Mouse (Mus musculus): Measurements from ENCODE around the gene Josd2. TPM values are rescaled to one million over a fixed set of nuclear protein-coding genes. Genes with fewer than 3 reads are reported as not detected.

The Josd2 gene
- total and polyA plus RNA-seq, 3 experiments, result 22.1 to 162 (median 55.0) TPM

DNA sequence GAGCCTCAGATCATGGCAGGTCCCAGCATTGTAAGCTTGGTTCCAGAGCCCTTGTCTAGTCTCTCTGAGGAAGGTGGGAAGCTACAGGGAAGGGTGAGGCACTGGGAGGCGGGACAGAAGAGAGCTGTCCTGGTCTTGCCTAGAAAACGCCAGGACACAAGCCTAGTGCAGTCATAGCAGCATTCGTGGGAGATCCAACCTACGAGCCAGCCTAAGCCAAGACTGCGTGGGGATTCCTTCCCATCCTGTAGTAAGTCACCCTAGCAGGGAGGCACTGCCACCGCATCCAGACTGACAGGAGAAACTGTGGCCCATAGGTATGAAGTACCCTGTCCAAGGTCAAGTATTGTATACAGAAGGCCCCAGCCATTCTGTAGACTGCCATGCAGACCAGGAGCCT is 35.2 kb upstream of the Josd2 start:
- Histone ChIP-seq H3K9me3 (replicated peaks) (no peaks in the 10 kb centered on the region), H3K27me3 (ENCODE audit: insufficient read depth, low read length) (peaks cover 34% of the 10 kb centered on the region), H3K36me3 (replicated peaks) (no peaks in the 10 kb centered on the region), H3K4me1 (ENCODE audit: insufficient read depth, low read depth, low read length) (peaks cover 6% of the 10 kb centered on the region), H3K4me3 (ENCODE audit: low read depth, low read length) (no peak overlapping the region)
- TF ChIP-seq POLR2AphosphoS5 (IDR thresholded peaks at IDR 0.05; ENCODE audit: insufficient replicate concordance, low read depth, low read length) (no peak), CTCF (IDR thresholded peaks at IDR 0.05; ENCODE audit: low read depth, low read length) (no peak), GATA2 (IDR thresholded peaks at IDR 0.05; ENCODE audit: borderline replicate concordance, low read depth, low read length) (no peak), GATA1 (IDR thresholded peaks at IDR 0.05; ENCODE audit: borderline replicate concordance, low read length) (no peak), TAL1 (conservative IDR thresholded peaks at IDR 0.05; ENCODE audit: low read depth, low read length) (no peak)
- no peak for ATAC-seq (ENCODE audit: extremely low read depth, insufficient number of reproducible peaks, low FRiP score, poor library complexity, severe bottlenecking)
- DNase-seq (ENCODE audit: low spot score), result no peak

- H3K4me1 ChIP-seq (ENCODE audit: insufficient read depth, low read depth, low read length), result peaks cover 6% of the 10 kb centered on the region
- TF ChIP-seq GATA1 (IDR thresholded peaks at IDR 0.05; ENCODE audit: borderline replicate concordance, low read length) (no peak), CTCF (IDR thresholded peaks at IDR 0.05; ENCODE audit: low read depth, low read length) (no peak), POLR2AphosphoS5 (IDR thresholded peaks at IDR 0.05; ENCODE audit: insufficient replicate concordance, low read depth, low read length) (no peak), GATA2 (IDR thresholded peaks at IDR 0.05; ENCODE audit: borderline replicate concordance, low read depth, low read length) (no peak), TAL1 (conservative IDR thresholded peaks at IDR 0.05; ENCODE audit: low read depth, low read length) (no peak)
- DNase-seq (ENCODE audit: low spot score), result no peak
- peaks cover 26% of the 10 kb centered on the region for H3K27me3 ChIP-seq (ENCODE audit: insufficient read depth, low read length)
- H3K9me3 ChIP-seq (replicated peaks), result no peaks in the 10 kb centered on the region
- no peaks in the 10 kb centered on the region for H3K36me3 ChIP-seq (replicated peaks)
- peak; percentile 49; the same call in 1 of the 2 replicates for ATAC-seq (ENCODE audit: extremely low read depth, insufficient number of reproducible peaks, low FRiP score, poor library complexity, severe bottlenecking)
- H3K4me3 ChIP-seq (ENCODE audit: low read depth, low read length), result no peak overlapping the region
These were observed 34.4 kb upstream of the Josd2 start for GRCm38 (mm10) chr7:44433371-44433770.

DNA sequence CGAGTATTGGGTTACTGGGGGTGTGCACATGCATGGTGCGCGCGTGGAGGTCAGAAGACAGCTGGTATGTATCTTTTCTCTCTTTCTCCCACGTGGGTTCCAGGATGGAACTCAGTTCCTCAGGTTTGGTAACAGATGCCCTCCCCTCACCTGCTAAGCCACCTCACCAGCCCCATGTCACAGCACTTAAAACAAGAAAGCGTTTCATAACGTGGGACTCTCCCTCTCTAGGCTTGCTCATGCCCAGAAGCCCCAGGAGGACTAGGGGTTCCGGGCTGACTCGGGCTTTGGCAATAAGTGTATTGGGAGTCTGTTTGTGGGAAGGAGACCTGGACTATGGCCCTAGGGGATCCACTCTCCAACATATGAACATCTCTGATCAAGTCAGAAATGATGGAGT is 33.7 kb upstream of the Josd2 start:
- H3K4me1 ChIP-seq (ENCODE audit: insufficient read depth, low read depth, low read length), result peaks cover 6% of the 10 kb centered on the region
- no peaks in the 10 kb centered on the region for H3K36me3 ChIP-seq (replicated peaks)
- TF ChIP-seq POLR2AphosphoS5 (IDR thresholded peaks at IDR 0.05; ENCODE audit: insufficient replicate concordance, low read depth, low read length) (no peak), CTCF (IDR thresholded peaks at IDR 0.05; ENCODE audit: low read depth, low read length) (no peak), GATA1 (IDR thresholded peaks at IDR 0.05; ENCODE audit: borderline replicate concordance, low read length) (no peak), TAL1 (conservative IDR thresholded peaks at IDR 0.05; ENCODE audit: low read depth, low read length) (no peak), GATA2 (IDR thresholded peaks at IDR 0.05; ENCODE audit: borderline replicate concordance, low read depth, low read length) (no peak)
- DNase-seq (ENCODE audit: low spot score) (no peak), ATAC-seq (ENCODE audit: extremely low read depth, insufficient number of reproducible peaks, low FRiP score, poor library complexity, severe bottlenecking) (no peak)
- H3K4me3 ChIP-seq (ENCODE audit: low read depth, low read length), result no peak overlapping the region
- no peaks in the 10 kb centered on the region for H3K9me3 ChIP-seq (replicated peaks)
- peaks cover 25% of the 10 kb centered on the region for H3K27me3 ChIP-seq (ENCODE audit: insufficient read depth, low read length)

DNA sequence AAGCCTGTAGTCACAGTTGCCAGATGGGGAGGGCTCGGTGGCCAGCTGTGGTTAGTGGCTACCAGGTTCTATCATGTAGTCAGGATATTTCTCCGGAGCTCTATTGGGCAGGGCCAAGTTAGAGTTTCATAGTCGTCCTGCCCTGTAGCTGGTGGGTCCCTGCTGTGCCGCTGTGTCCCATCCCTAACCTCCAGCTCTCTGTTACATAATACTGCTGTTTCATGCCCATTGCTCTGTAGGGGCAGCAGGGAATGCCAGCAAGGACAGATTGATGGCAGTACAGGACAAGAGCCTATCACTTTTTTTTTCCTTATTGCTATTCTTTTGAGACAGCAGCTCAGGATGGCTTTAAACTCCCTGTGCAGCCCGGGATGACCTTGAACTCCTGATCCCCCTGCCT is 32.0 kb upstream of the Josd2 start:
- Histone ChIP-seq H3K9me3 (replicated peaks) (no peaks in the 10 kb centered on the region), H3K36me3 (replicated peaks) (no peaks in the 10 kb centered on the region), H3K4me3 (ENCODE audit: low read depth, low read length) (no peak overlapping the region), H3K27me3 (ENCODE audit: insufficient read depth, low read length) (peaks cover 26% of the 10 kb centered on the region), H3K4me1 (ENCODE audit: insufficient read depth, low read depth, low read length) (peaks cover 6% of the 10 kb centered on the region)
- DNase-seq (ENCODE audit: low spot score) (no peak), ATAC-seq (ENCODE audit: extremely low read depth, insufficient number of reproducible peaks, low FRiP score, poor library complexity, severe bottlenecking) (no peak)
- no peak for TF ChIP-seq TAL1 (conservative IDR thresholded peaks at IDR 0.05; ENCODE audit: low read depth, low read length)

DNA sequence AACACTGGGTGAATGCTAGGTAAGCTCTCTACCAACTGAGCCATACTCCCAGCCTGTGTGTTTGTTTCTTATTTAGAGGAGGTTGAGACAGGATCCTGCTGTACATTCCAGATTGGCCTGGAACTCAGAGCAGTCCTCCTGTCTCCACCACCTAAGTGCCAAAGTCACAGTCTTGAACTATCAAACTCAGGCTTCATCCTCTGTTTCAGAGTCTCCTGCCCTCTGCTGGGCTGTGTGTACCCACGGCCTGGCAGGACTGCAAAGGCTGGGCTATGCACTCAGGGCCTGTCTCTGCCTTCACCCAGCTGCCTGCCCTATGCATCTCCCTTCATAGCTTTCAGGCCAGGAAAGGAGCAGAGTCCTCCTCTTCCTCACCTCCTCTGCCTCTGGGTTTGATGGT is 31.5 kb upstream of the Josd2 start:
- ATAC-seq (ENCODE audit: extremely low read depth, insufficient number of reproducible peaks, low FRiP score, poor library complexity, severe bottlenecking) (no peak), DNase-seq (ENCODE audit: low spot score) (no peak)
- Histone ChIP-seq H3K27me3 (ENCODE audit: insufficient read depth, low read length) (peaks cover 22% of the 10 kb centered on the region), H3K36me3 (replicated peaks) (no peaks in the 10 kb centered on the region), H3K9me3 (replicated peaks) (no peaks in the 10 kb centered on the region), H3K4me3 (ENCODE audit: low read depth, low read length) (no peak overlapping the region), H3K4me1 (ENCODE audit: insufficient read depth, low read depth, low read length) (peaks cover 6% of the 10 kb centered on the region)
- TF ChIP-seq GATA1 (IDR thresholded peaks at IDR 0.05; ENCODE audit: borderline replicate concordance, low read length), result no peak
- TF ChIP-seq GATA2 (IDR thresholded peaks at IDR 0.05; ENCODE audit: borderline replicate concordance, low read depth, low read length), result no peak
- TF ChIP-seq POLR2AphosphoS5 (IDR thresholded peaks at IDR 0.05; ENCODE audit: insufficient replicate concordance, low read depth, low read length), result no peak
- no peak for TF ChIP-seq CTCF (IDR thresholded peaks at IDR 0.05; ENCODE audit: low read depth, low read length)
- TF ChIP-seq TAL1 (conservative IDR thresholded peaks at IDR 0.05; ENCODE audit: low read depth, low read length), result no peak

DNA sequence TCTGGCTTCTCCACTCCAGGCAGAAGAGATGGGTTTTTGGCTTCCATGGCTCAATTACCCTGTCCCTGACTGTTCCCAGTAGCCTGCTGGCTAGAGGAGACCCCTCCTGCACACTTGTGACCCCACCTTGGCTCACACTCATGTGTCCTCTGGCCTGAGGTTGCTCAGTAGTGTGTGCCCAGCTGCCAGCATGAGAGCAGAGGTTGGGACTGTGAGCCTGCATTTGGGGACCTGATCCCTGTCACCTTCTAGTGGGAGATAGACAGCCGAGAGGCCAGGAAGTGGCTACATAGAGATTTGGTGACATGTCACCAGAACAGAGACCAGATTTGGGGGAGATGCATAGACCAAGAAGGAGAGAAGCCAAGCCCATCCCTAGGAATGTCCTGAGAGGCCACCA is 30.6 kb upstream of the Josd2 start:
- Histone ChIP-seq H3K9me3 (replicated peaks) (no peaks in the 10 kb centered on the region), H3K36me3 (replicated peaks) (no peaks in the 10 kb centered on the region), H3K27me3 (ENCODE audit: insufficient read depth, low read length) (peaks cover 29% of the 10 kb centered on the region), H3K4me3 (ENCODE audit: low read depth, low read length) (no peak overlapping the region), H3K4me1 (ENCODE audit: insufficient read depth, low read depth, low read length) (peaks cover 6% of the 10 kb centered on the region)
- TF ChIP-seq POLR2AphosphoS5 (IDR thresholded peaks at IDR 0.05; ENCODE audit: insufficient replicate concordance, low read depth, low read length), result no peak
- no peak for ATAC-seq (ENCODE audit: extremely low read depth, insufficient number of reproducible peaks, low FRiP score, poor library complexity, severe bottlenecking)
- DNase-seq (ENCODE audit: low spot score), result no peak

- Histone ChIP-seq H3K9me3 (replicated peaks) (no peaks in the 10 kb centered on the region), H3K4me1 (ENCODE audit: insufficient read depth, low read depth, low read length) (peaks cover 6% of the 10 kb centered on the region), H3K36me3 (replicated peaks) (no peaks in the 10 kb centered on the region), H3K27me3 (ENCODE audit: insufficient read depth, low read length) (peaks cover 34% of the 10 kb centered on the region), H3K4me3 (ENCODE audit: low read depth, low read length) (no peak overlapping the region)
- ATAC-seq (ENCODE audit: extremely low read depth, insufficient number of reproducible peaks, low FRiP score, poor library complexity, severe bottlenecking), result no peak
- DNase-seq (ENCODE audit: low spot score), result no peak
- TF ChIP-seq POLR2AphosphoS5 (IDR thresholded peaks at IDR 0.05; ENCODE audit: insufficient replicate concordance, low read depth, low read length), result no peak
- no peak for TF ChIP-seq GATA2 (IDR thresholded peaks at IDR 0.05; ENCODE audit: borderline replicate concordance, low read depth, low read length)
- no peak for TF ChIP-seq CTCF (IDR thresholded peaks at IDR 0.05; ENCODE audit: low read depth, low read length)
- no peak for TF ChIP-seq TAL1 (conservative IDR thresholded peaks at IDR 0.05; ENCODE audit: low read depth, low read length)
- TF ChIP-seq GATA1 (IDR thresholded peaks at IDR 0.05; ENCODE audit: borderline replicate concordance, low read length), result no peak
These were observed 29.8 kb upstream of the Josd2 start for GRCm38 (mm10) chr7:44437933-44438332.

Measured in G1E (cell line).